In genomic region chr1:87580824-87581223, GRCm38 (mm10) we compare ENCODE assay signal across 13 mouse cellular contexts. TPM values are rescaled to one million over a fixed set of nuclear protein-coding genes. Genes with fewer than 3 reads are reported as not detected.
DNase-seq lines count a peak whose midpoint lies in the region; ATAC-seq and TF ChIP-seq lines count a peak whose summit lies in the region.
"Had no signal": no experiment of that assay in that cellular context is flagged by ENCODE, and none has a peak within 500 bp of the region (broad histone marks: within the 10 kb centered on the region; RNA-seq: fewer than 3 reads in every experiment).

No protein-coding gene starts in this region.

- 3% methylated on average over 3 of the region's 3 CpGs for WGBS in hindbrain, embryonic 11.5 days
- WGBS in hindbrain, embryonic 14.5 days = 3% methylated on average over 3 of the region's 3 CpGs
- 13% methylated on average over 3 of the region's 3 CpGs for WGBS in lung, postnatal 0 days

- TF ChIP-seq EP300 in lung, postnatal 0 days (IDR thresholded peaks at IDR 0.05) = no peak

- TF ChIP-seq CTCF in brain, embryonic 14.5 days (IDR thresholded peaks at IDR 0.05; ENCODE audit: borderline replicate concordance, extremely low read depth, insufficient read depth, insufficient read length) = no peak
- TF ChIP-seq CTCF in lung, postnatal 0 days (IDR thresholded peaks at IDR 0.05) = no peak

- no peaks in the 10 kb centered on the region for H3K4me1 ChIP-seq in hindbrain, embryonic 11.5 days (replicated peaks; ENCODE audit: control insufficient read depth, insufficient read depth, low read length)
- H3K4me1 ChIP-seq in hindbrain, embryonic 14.5 days (replicated peaks; ENCODE audit: control insufficient read depth, insufficient read depth, low read length) = no peaks in the 10 kb centered on the region
- no peaks in the 10 kb centered on the region for H3K4me1 ChIP-seq in lung, postnatal 0 days (ENCODE audit: insufficient read depth, low read depth, low read length)

- H3K9ac ChIP-seq in hindbrain, embryonic 11.5 days (ENCODE audit: low read depth, low read length) = no peak overlapping the region
- H3K9ac ChIP-seq in hindbrain, embryonic 14.5 days = no peak overlapping the region
- no peak overlapping the region for H3K9ac ChIP-seq in lung, postnatal 0 days (replicated peaks; ENCODE audit: low read depth)

- peaks cover 4% of the 10 kb centered on the region; the same call in 1 of the 2 replicates for H3K27me3 ChIP-seq in hindbrain, embryonic 11.5 days (ENCODE audit: control insufficient read depth, insufficient read depth, low read length)
- no peaks in the 10 kb centered on the region for H3K27me3 ChIP-seq in hindbrain, embryonic 14.5 days (ENCODE audit: control insufficient read depth, insufficient read depth, low read length)
- H3K27me3 ChIP-seq in lung, postnatal 0 days (replicated peaks; ENCODE audit: insufficient read depth, low read length) = no peaks in the 10 kb centered on the region
- H3K27me3 ChIP-seq: Patski had no signal

- peak; percentile 67; the same call in 1 of the 2 replicates for ATAC-seq in hindbrain, embryonic 11.5 days (ENCODE audit: low FRiP score)
- no peak for ATAC-seq in hindbrain, embryonic 14.5 days (ENCODE audit: low FRiP score)
- 0 out of 2 replicates have a peak, but pooled peaks have one; percentile 49 for ATAC-seq in erythroid progenitor cell, adult 5-6 weeks (replicated peaks; ENCODE audit: low FRiP score, poor library complexity, severe bottlenecking)
- ATAC-seq in lung, postnatal 0 days = no peak
- ATAC-seq: Patski had no signal

- no peaks in the 10 kb centered on the region for H3K36me3 ChIP-seq in hindbrain, embryonic 11.5 days (ENCODE audit: control insufficient read depth, insufficient read depth, low read length)
- H3K36me3 ChIP-seq in hindbrain, embryonic 14.5 days (replicated peaks; ENCODE audit: control insufficient read depth, insufficient read depth) = no peaks in the 10 kb centered on the region
- H3K36me3 ChIP-seq in lung, postnatal 0 days (ENCODE audit: insufficient read depth, low read length) = no peaks in the 10 kb centered on the region
- H3K36me3 ChIP-seq: forebrain, embryonic 10.5 days had no signal

- TF ChIP-seq POLR2A in brain, embryonic 14.5 days (IDR thresholded peaks at IDR 0.05; ENCODE audit: borderline replicate concordance, extremely low read depth, insufficient read depth, insufficient read length, poor library complexity, severe bottlenecking) = no peak

- no peak overlapping the region for H3K27ac ChIP-seq in hindbrain, embryonic 11.5 days (ENCODE audit: low read depth, low read length)
- H3K27ac ChIP-seq in hindbrain, embryonic 14.5 days = no peak overlapping the region
- H3K27ac ChIP-seq in lung, postnatal 0 days (ENCODE audit: low read length) = no peak overlapping the region
- H3K27ac ChIP-seq: forebrain, embryonic 10.5 days had no signal

- no peaks in the 10 kb centered on the region for H3K9me3 ChIP-seq in hindbrain, embryonic 11.5 days (ENCODE audit: control insufficient read depth, low read length)
- no peaks in the 10 kb centered on the region for H3K9me3 ChIP-seq in hindbrain, embryonic 14.5 days (ENCODE audit: control insufficient read depth, low read length)
- no peaks in the 10 kb centered on the region for H3K9me3 ChIP-seq in lung, postnatal 0 days (ENCODE audit: low read length)
- H3K9me3 ChIP-seq: forebrain, embryonic 10.5 days had no signal

- no peak overlapping the region for H3K4me2 ChIP-seq in hindbrain, embryonic 11.5 days (replicated peaks; ENCODE audit: low read depth, low read length)
- no peak overlapping the region for H3K4me2 ChIP-seq in hindbrain, embryonic 14.5 days (replicated peaks)
- H3K4me2 ChIP-seq in lung, postnatal 0 days (replicated peaks; ENCODE audit: low read depth, low read length) = no peak overlapping the region

- DNase-seq in hindbrain, embryonic 11.5 days (ENCODE audit: low spot score) = peak; percentile 63
- no peak for DNase-seq in hindbrain, embryonic 14.5 days (ENCODE audit: low spot score)
- peak; percentile 70 for DNase-seq in brain, embryonic 14.5 days (ENCODE audit: low read depth)
- peak; percentile 59 for DNase-seq in retina, embryonic 14.5 days (ENCODE audit: low spot score)
- no peak for DNase-seq in ovary, postnatal 10 days (ENCODE audit: low spot score)
- no peak for DNase-seq in kidney, adult 11 months
- no peak for DNase-seq in lung, postnatal 0 days (ENCODE audit: low spot score)
- DNase-seq: heart, postnatal 4 days; kidney, adult 2 months; right cerebral cortex, adult 18-20 months had no signal

- H3K4me3 ChIP-seq in hindbrain, embryonic 11.5 days (ENCODE audit: low read depth, low read length) = no peak overlapping the region
- H3K4me3 ChIP-seq in hindbrain, embryonic 14.5 days (replicated peaks; ENCODE audit: low read length) = no peak overlapping the region
- H3K4me3 ChIP-seq in lung, postnatal 0 days (ENCODE audit: low read depth, low read length) = no peak overlapping the region
- H3K4me3 ChIP-seq: forebrain, embryonic 10.5 days had no signal

RNA-seq across cellular contexts. Expression of gene Ngef, which starts 7.2 kb away (rescaled TPM):
- polyA plus RNA-seq in hindbrain, embryonic 11.5 days (2014; fragmentation: Nextera tagmentation; extraction: Ambion mirVana) = 2.3 and 2.9 TPM in 2 replicates
- polyA plus RNA-seq in hindbrain, embryonic 14.5 days (2014; fragmentation: Nextera tagmentation; extraction: Ambion mirVana) = 15.4 and 19.0 TPM in 2 replicates
- polyA plus RNA-seq in brain, embryonic 14.5 days (2012; rRNA removed) = 9.7 and 11.9 TPM in 2 replicates
- total RNA-seq in erythroid progenitor cell, adult 5-6 weeks (2015; ENCODE audit: low replicate concordance) = not detected in 2 replicates
- not detected in 2 replicates for total RNA-seq in erythroid progenitor cell, adult 5-6 weeks (2017; ENCODE audit: low replicate concordance)
- polyA plus RNA-seq in lung, postnatal 0 days (2015; fragmentation: Nextera tagmentation; extraction: Ambion mirVana) = 3.8 and 5.9 TPM in 2 replicates

RNA-seq across cellular contexts. Expression of gene Inpp5d, which starts 39.3 kb away (rescaled TPM):
- 3.7 and 4.2 TPM in 2 replicates for polyA plus RNA-seq in hindbrain, embryonic 11.5 days (2014; fragmentation: Nextera tagmentation; extraction: Ambion mirVana)
- polyA plus RNA-seq in hindbrain, embryonic 14.5 days (2014; fragmentation: Nextera tagmentation; extraction: Ambion mirVana) = 3.4 and 4.6 TPM in 2 replicates
- 4.6 and 4.9 TPM in 2 replicates for polyA plus RNA-seq in brain, embryonic 14.5 days (2012; rRNA removed)
- total RNA-seq in erythroid progenitor cell, adult 5-6 weeks (2015; ENCODE audit: low replicate concordance) = 23.1 and 27.0 TPM in 2 replicates
- 15.1 TPM in 2 replicates for total RNA-seq in erythroid progenitor cell, adult 5-6 weeks (2017; ENCODE audit: low replicate concordance)
- polyA plus RNA-seq in lung, postnatal 0 days (2015; fragmentation: Nextera tagmentation; extraction: Ambion mirVana) = 13.5 and 13.6 TPM in 2 replicates

Comparison
In these comparisons a context has a peak if more than half of its experiments do, and no peak if none do; other contexts are left out.
1. ATAC-seq: peak in hindbrain, embryonic 11.5 days (single experiment) and erythroid progenitor cell, adult 5-6 weeks (single experiment); none in hindbrain, embryonic 14.5 days (single experiment) and lung, postnatal 0 days (single experiment).
2. DNase-seq: peak in hindbrain, embryonic 11.5 days (single experiment), brain, embryonic 14.5 days (single experiment) and retina, embryonic 14.5 days (single experiment); none in hindbrain, embryonic 14.5 days (single experiment), ovary, postnatal 10 days (single experiment), kidney, adult 11 months (single experiment) and lung, postnatal 0 days (single experiment).